Mouse (Mus musculus): ENCODE measurements around the gene Sgms1. TPM values are rescaled to one million over a fixed set of nuclear protein-coding genes. Genes with fewer than 3 reads are reported as not detected.
"Not testable (repeated sequence)": the region's sequence is repeated elsewhere in the genome, so short reads cannot be mapped to it uniquely, and the experiment has no call there.

Sgms1 gene
- total RNA-seq, 2 experiments from 2014 or later: 84.4 to 112 TPM

- ATAC-seq (replicated peaks; ENCODE audit: low FRiP score, poor library complexity, severe bottlenecking): no peak
Observed at GRCm38 (mm10) chr19:32173522-32174184, 215.9 kb downstream of the Sgms1 start.

GRCm38 (mm10) chr19:32172511-32172981 lies 217.0 kb downstream of the Sgms1 start:
- ATAC-seq (replicated peaks; ENCODE audit: low FRiP score, poor library complexity, severe bottlenecking): peak; percentile 56

GRCm38 (mm10) chr19:32171981-32172380 lies 217.5 kb downstream of the Sgms1 start:
- ATAC-seq (replicated peaks; ENCODE audit: low FRiP score, poor library complexity, severe bottlenecking): no peak

DNA sequence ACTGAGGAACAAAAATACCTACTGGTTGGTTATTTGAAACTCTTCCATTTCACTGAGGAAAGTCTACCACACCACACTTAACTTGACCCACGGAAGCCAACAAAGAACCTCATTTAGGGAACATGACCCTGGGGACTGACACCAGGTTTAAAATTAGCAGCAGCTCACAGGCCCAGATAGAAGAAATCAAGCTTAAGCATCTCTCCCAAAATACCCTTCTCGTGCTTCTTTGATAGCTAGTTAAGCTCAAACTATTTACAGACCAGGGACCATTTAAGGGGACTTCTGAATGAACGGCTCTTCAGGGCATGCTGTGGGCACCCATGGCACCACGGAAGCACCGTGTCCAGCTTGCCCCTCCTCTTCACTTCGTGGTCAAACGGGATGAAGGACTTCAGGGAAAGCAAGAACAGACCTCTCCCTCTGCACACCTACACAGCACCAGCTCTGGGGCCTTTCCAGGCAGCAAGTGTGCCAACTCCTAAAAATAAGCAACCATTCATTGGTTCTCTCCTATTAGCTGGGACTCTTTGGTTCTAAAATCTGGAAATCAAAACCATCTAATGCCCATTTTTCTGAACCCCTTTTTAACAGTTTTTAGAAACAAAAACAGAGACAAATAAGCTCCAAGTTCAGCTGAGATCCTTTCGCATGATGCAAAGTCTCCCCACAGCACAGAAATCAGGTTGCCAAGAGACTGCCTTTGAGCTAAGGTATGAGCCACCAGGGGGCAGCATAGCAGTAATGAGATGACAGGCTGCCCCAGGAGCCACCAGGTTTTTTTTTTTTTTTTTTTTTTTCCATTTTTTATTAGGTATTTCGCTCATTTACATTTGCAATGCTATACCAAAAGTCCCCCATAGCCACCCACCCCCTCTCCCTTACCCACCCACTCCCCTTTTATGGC lies 219.6 kb downstream of the Sgms1 start:
- peak; percentile 82 for ATAC-seq (replicated peaks; ENCODE audit: low FRiP score, poor library complexity, severe bottlenecking)

DNA sequence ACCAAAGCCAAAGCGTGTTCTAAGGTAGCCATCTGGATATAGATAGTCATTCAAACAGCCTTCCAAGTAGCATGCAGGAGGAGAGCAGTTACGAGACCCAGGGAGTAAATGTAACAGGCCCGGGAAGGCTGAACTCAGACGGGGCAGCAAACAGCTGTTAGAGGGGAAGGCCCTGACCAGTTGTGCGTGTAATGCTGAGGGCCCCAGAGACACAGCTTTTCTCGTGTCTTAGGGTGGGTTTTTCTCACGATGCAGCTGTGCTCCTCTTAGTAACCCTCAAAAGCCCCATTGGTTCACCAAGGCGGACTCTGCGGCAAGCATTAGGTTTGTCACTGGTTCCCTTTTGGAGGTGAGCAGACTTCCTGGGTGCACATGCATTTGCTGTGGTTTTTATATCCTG lies 221.5 kb downstream of the Sgms1 start:
- no peak for ATAC-seq (replicated peaks; ENCODE audit: low FRiP score, poor library complexity, severe bottlenecking)

DNA sequence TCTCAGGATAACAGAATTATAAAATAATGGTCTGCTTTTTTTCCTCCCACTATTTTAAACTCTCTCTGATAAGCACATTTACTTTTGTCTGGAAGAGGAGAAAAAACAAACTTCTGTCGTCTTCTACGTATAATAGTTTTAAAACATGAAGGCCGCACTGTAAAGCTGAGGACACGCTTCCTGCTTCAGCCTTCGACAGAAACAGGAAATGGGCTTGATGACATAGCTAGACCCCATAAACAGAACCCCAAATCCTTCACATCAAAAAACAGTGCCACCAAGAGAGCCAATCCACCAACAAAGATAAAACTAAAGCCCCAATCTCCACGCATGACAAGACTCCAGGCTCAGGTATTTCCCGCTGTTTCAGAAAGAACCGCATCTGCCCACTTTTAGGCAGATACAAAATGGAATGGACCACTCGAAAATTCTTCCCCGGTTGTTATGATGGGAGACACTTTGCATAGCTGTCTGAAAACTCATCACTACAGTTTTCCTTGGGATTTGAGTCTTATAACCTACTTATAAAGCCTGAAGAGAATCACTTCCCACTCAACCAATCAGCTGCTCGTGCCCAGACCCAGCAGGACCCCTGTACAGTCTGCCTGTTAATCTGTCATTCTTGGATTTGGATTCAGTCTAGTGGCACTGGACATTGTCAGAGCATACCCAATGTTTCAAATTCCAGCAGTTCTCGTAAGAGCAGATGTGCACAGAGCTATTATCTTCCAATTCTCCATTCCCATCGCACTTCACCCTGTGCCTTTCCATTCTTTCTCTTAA lies 222.5 kb downstream of the Sgms1 start:
- ATAC-seq (replicated peaks; ENCODE audit: low FRiP score, poor library complexity, severe bottlenecking): no peak

DNA sequence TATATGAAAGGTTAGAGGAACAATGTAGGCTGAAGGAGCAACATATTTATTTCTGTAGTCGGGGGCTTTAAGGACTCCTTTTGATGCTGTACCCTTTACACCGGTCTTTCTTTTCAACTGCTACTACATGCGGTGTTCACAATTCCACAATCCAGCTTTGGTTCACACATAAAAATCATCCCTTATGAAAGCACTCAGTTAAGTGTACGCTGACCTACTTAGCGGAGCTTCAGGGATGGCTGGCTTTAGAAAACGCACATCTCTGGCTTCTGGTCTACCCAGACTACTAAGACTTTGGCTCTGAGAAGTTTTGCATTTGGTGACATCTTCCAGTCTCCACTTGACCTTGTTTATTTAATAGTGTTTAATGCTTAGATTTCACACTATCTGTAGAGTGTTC lies 223.8 kb downstream of the Sgms1 start:
- ATAC-seq (replicated peaks; ENCODE audit: low FRiP score, poor library complexity, severe bottlenecking): no peak

GRCm38 (mm10) chr19:32164128-32164527 lies 225.4 kb downstream of the Sgms1 start:
- ATAC-seq (replicated peaks; ENCODE audit: low FRiP score, poor library complexity, severe bottlenecking): no peak

- ATAC-seq (replicated peaks; ENCODE audit: low FRiP score, poor library complexity, severe bottlenecking): no peak
Observed at GRCm38 (mm10) chr19:32159944-32160343, 229.6 kb downstream of the Sgms1 start.

DNA sequence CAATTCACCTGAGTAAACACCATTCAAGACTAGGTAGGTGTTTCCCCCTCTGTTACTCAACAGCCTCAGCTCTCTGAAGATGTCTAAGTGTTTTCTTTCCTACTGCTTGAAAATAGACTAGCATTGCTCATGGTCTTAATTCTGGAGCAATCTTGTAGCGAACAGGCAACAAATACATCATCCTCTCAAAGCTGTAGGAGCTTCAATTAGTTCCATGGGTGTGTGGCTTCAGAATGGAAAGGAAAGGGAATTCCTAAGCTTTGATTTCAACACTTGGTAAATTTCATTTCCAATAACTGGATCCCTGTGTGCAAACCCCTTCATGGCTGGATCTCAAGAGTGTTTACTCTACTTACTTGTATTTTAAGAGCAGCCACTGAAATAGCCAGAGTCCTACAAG lies 230.3 kb downstream of the Sgms1 start:
- no peak for ATAC-seq (replicated peaks; ENCODE audit: low FRiP score, poor library complexity, severe bottlenecking)

GRCm38 (mm10) chr19:32157045-32157444 lies 232.5 kb downstream of the Sgms1 start:
- ATAC-seq (replicated peaks; ENCODE audit: low FRiP score, poor library complexity, severe bottlenecking): no peak

DNA sequence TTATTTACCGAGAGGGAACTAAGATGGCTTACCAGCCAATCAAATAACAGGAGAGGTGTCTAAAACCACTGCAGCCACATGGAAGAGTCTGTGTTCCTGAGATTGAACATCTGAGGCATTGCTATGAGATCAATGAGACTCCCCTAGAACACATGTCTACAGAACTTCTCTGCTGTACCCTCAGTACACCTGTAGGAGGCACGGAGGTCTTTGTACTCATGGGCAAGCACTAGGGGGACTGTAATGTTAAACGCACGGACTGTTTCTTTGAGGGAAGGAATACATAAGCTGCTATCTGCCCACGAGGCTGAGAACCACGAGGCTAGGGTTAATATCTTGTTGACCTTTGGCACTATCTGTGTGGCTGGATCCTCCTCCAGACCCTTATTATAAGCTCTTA lies 237.0 kb downstream of the Sgms1 start:
- no peak for ATAC-seq (replicated peaks; ENCODE audit: low FRiP score, poor library complexity, severe bottlenecking)

GRCm38 (mm10) chr19:32148710-32149109 lies 240.8 kb downstream of the Sgms1 start:
- no peak for ATAC-seq (replicated peaks; ENCODE audit: low FRiP score, poor library complexity, severe bottlenecking)

DNA sequence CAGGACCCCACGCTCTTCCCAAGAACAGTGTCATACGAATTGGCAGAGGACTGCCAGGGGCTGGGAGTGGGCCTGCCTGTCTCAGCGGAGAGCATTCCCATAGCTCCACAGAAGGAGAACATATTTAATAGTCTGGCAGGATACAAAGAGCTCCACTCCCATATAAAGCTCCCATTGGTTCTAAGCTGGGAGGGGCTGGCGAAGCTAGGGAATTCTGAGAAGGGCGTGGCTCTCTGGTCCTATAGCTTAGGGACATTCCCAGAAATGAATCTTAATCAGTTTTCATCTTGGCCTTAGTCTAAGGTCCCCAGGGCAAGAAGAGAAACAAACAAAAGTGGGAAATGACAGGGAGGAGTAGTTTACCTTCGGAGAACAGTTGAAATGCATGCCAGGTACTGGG lies 247.1 kb downstream of the Sgms1 start:
- ATAC-seq (replicated peaks; ENCODE audit: low FRiP score, poor library complexity, severe bottlenecking): no peak

DNA sequence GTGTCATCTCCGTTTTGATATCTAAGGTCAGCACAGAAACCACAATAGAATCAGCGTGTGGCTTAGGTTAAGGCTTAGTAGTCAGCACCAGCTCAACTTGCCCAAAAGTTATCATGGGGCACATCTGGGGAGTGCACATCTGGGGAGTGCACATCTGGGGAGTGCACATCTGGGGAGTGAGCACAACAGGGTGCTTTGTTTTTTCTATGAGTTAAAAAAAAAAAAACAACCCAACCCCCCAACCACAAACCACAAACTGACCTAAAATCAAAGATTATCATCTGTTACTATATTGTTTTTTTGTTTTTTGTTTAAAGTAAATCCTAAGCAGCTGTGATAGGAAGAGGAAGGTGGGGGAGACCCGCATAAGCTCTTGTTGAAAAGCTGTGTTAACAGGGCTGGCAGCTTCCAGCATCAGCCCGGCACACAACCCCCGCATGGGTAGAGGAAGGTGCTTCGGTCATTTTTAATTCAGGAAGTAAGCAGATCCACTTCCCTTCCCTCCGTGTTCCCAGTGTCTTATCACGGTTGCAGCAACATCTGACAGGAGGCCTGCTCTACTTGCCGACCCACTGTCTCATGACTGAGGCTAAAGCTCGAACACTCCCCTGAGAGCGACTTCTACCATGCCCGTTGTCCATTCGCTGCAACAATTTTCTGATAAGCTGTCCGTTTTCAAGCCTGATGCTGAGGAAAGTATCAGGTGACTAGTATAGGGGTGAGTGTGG lies 251.0 kb downstream of the Sgms1 start:
- ATAC-seq (replicated peaks; ENCODE audit: low FRiP score, poor library complexity, severe bottlenecking): no peak

GRCm38 (mm10) chr19:32137904-32138303 lies 251.6 kb downstream of the Sgms1 start:
- ATAC-seq (replicated peaks; ENCODE audit: low FRiP score, poor library complexity, severe bottlenecking): no peak

DNA sequence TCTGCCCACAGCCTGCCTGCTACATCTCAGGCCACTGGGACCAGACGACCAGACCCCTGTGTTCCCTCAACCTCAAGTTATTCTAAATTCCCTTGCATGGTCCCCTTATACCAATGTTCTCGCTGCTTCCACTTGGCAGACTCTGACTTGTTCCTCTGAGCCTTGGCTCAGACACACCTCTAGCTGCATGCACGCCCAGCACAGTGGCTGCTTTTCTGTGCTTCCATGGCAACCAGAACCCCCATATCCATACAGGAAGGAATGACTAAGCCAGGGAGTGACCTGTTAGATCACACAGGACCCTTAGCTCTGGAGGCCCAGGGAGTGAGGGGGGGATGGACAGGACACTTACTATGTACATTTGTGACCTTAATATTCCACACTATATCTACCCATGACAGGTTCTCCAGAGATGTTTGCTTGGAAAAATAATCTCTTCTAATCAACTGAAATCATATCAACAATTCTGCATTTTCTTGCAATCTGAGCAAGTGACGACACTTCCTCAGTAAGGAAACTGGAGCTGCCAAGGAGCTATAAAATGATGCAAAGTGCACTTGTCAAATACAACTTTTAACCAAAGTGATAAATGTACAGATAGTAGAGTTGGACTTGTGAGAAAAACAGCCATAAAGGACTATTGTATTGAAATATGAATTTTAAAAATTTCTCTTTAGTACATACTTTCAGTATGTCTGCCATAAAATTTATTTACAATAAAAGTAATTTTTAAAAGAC lies 252.5 kb downstream of the Sgms1 start:
- no peak for ATAC-seq (replicated peaks; ENCODE audit: low FRiP score, poor library complexity, severe bottlenecking)

DNA sequence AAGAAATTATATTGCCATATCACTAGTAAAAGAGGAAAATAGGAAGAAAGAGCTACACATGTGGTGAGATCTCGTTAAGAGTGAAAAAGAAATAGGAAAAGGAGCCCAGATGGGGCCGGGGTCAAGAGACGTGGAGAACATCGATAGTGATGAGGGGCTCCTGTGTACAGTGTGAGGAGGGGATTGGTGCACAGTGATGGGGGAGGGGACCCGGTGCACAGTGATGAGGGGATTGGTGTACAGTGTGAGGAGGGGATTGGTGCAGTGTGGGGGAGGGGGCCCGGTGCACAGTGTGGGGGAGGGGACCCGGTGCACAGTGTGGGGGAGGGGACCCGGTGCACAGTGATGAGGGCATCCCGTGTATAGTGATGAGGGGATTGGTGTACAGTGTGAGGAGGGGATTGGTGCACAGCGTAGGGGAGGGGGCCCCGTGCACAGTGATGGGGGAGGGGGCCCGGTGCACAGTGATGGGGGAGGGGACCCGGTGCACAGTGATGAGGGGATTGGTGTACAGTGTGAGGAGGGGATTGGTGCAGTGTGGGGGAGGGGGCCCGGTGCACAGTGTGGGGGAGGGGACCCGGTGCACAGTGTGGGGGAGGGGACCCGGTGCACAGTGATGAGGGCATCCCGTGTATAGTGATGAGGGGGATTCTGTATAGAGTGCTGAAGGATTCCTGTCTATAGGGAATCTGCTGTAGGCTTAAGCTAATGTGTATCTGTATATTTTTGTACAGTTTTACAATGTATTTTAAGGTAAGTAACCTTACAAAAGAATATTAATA lies 257.6 kb downstream of the Sgms1 start:
- not testable (repeated sequence) for ATAC-seq (replicated peaks; ENCODE audit: low FRiP score, poor library complexity, severe bottlenecking)

Measured in erythroblast, adult 5-6 weeks (primary cell).